Mouse (Mus musculus): ENCODE data around the gene Cdk5. TPM values are rescaled to one million over a fixed set of nuclear protein-coding genes. Genes with fewer than 3 reads are reported as not detected.

The Cdk5 gene
- polyA plus RNA-seq, 1 experiment = 76.7 TPM

DNA sequence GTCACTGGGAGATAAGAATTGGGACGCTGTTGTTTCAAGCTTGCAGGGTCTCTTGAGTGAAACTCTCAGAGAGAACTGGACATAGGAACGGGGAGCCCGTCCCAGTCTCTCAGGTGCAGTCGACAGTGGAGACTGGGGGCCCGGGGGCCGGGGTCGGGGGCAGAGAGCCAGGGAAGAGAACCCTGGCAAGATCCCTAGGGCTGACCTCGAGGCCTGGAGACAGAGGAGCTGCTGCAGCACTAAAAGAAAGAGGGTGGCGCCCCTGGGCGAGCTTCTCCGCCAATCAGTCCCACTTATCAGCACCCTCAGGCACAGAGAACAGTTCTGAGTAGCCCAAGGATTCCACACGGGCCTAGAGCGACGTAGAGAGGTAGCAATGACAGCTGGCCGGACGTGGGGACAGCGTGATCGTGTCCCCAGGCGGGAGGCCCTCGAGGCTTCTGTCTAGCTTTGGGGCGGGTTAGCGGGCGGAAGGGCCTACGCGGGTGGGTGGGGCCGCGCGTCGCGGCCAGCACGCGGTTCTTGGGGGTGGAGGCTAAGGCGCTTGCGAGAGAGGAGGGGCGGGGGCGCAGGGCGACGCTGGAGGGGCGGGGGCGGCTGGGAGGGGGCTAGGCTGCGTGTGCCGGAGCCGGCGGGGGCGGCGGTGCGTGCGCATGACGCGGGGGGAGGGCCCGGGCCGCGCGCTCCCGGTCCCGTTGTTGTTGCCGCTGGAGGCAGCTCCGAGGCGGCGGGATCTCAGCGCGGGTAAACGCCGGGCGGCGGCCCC, 28.1 kb upstream of the Cdk5 start:
- peaks cover 11% of the 10 kb centered on the region for H3K4me1 ChIP-seq (ENCODE audit: control insufficient read depth, insufficient read depth, low read length)
- peak overlapping the region; percentile 48 for H3K27ac ChIP-seq (ENCODE audit: insufficient read depth, low read length)
- TF ChIP-seq CTCF (IDR thresholded peaks at IDR 0.05; ENCODE audit: borderline replicate concordance, insufficient read depth, low read length) (no peak), POLR2A (IDR thresholded peaks at IDR 0.05; ENCODE audit: low read depth, low read length) (peak; percentile 83)
- peak overlapping the region; percentile 35 for H3K4me3 ChIP-seq (ENCODE audit: insufficient read depth, low read length)

DNA sequence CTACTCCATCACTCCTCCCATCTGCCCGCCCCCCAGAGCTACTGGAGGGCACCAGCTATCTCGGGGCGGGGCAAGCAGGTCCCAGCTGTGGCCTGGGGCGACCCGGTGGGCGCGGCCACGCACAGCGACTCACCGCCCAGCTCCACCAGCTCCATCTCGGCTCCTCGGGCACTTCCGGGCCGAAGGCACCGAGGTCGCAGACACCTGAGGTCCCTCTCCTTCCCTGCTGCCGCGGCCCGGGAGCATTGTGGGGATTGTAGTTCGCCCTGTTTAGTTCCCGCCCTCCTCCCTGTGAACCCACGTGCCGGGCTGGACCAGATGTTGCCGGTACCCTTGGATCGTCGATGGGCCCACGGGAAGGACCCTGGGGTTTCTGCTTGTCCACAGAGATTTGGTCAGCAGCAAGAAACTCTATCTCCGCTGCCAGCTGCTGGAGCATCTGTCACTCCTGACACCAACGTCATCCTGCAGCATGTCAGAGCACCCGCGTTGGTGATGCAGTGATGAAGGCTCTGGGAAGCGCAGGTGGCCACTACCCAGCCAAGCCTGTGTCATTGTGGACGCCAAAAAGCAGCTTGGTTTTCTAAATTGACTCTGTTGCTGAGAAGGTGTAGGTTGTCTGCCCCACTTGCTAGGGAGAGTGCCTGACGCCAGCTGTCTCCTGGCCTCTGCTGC, 24.4 kb upstream of the Cdk5 start, which contains the start of gene Tmub1:
Gene Tmub1 (minus strand): TSS at position 231 of the 675 bp plus-strand sequence.
- Histone ChIP-seq H3K4me1 (ENCODE audit: control insufficient read depth, insufficient read depth, low read length) (peaks cover 4% of the 10 kb centered on the region; the same call in 1 of the 2 replicates), H3K27ac (ENCODE audit: insufficient read depth, low read length) (no peak within 1 kb of the TSS), H3K4me3 (ENCODE audit: insufficient read depth, low read length) (peak within 1 kb of the TSS; percentile 43)
- TF ChIP-seq CTCF (IDR thresholded peaks at IDR 0.05; ENCODE audit: borderline replicate concordance, insufficient read depth, low read length) (no peak), POLR2A (IDR thresholded peaks at IDR 0.05; ENCODE audit: low read depth, low read length) (peak; percentile 22; the same call in 1 of the 2 replicates)

DNA sequence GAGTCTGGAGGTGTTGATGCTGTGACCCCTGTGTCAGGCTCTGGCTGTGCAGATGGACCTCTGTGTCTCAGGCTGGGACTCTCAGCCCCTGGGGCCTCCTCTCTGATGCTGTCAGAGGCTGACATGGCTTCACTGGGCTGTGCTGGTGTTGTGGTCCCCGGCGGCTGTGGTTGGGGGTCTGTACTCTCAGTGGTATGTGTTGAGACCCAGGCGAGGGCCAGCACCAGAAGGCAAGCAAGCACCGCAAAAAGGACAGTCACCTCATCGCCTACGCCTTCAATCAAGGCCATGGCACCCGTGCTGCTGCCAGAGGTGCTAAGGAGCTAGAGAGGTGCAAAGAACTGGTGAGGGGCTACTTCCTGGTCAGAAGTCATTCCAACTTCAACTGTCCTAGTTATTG, 23.3 kb upstream of the Cdk5 start:
- Histone ChIP-seq H3K27ac (ENCODE audit: insufficient read depth, low read length) (no peak overlapping the region), H3K4me1 (ENCODE audit: control insufficient read depth, insufficient read depth, low read length) (peaks cover 4% of the 10 kb centered on the region; the same call in 1 of the 2 replicates), H3K4me3 (ENCODE audit: insufficient read depth, low read length) (no peak overlapping the region)
- TF ChIP-seq POLR2A (IDR thresholded peaks at IDR 0.05; ENCODE audit: low read depth, low read length) (no peak), CTCF (IDR thresholded peaks at IDR 0.05; ENCODE audit: borderline replicate concordance, insufficient read depth, low read length) (no peak)

- H3K27ac ChIP-seq (ENCODE audit: insufficient read depth, low read length) = peak overlapping the region; percentile 28; the same call in 1 of the 2 replicates
- H3K4me1 ChIP-seq (ENCODE audit: control insufficient read depth, insufficient read depth, low read length) = peaks cover 4% of the 10 kb centered on the region; the same call in 1 of the 2 replicates
- TF ChIP-seq CTCF (IDR thresholded peaks at IDR 0.05; ENCODE audit: borderline replicate concordance, insufficient read depth, low read length) = no peak
- no peak for TF ChIP-seq POLR2A (IDR thresholded peaks at IDR 0.05; ENCODE audit: low read depth, low read length)
- peak overlapping the region; percentile 40 for H3K4me3 ChIP-seq (ENCODE audit: insufficient read depth, low read length)
Observed at GRCm38 (mm10) chr5:24445428-24446080, 22.2 kb upstream of the Cdk5 start.

GRCm38 (mm10) chr5:24444746-24445427, 21.6 kb upstream of the Cdk5 start, which contains the start of gene Fastk:
TSS of gene Fastk (minus strand) at chr5:24445287.
- TF ChIP-seq CTCF (IDR thresholded peaks at IDR 0.05; ENCODE audit: borderline replicate concordance, insufficient read depth, low read length) (no peak), POLR2A (IDR thresholded peaks at IDR 0.05; ENCODE audit: low read depth, low read length) (no peak; the same call in none of the 2 replicates)

DNA sequence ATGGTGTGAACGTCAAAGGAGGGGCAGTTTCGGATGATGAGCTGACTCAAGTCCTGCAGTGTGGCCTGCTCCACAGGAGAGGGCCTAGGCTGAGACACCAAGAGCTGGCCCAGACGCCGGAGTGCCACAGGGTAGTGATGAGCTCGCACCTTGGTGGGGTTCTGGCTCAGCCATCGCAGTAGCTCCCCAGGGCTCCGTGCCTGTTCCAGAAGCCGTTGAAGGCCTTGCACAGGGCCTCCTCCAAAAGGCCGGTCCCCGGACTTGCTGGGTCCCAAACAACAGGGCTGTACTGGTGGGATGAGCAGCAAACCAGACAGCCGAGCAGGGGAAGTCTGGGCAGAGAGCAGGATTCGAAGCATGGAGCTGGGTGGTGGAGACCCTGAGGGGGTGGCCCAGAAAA, 20.6 kb upstream of the Cdk5 start:
- Histone ChIP-seq H3K4me1 (ENCODE audit: control insufficient read depth, insufficient read depth, low read length) (peaks cover 4% of the 10 kb centered on the region; the same call in 1 of the 2 replicates), H3K27ac (ENCODE audit: insufficient read depth, low read length) (no peak overlapping the region), H3K4me3 (ENCODE audit: insufficient read depth, low read length) (peak overlapping the region; percentile 75)
- TF ChIP-seq POLR2A (IDR thresholded peaks at IDR 0.05; ENCODE audit: low read depth, low read length) = peak; percentile 19; the same call in 1 of the 2 replicates
- no peak for TF ChIP-seq CTCF (IDR thresholded peaks at IDR 0.05; ENCODE audit: borderline replicate concordance, insufficient read depth, low read length)

More at GRCm38 (mm10) chr5:24444746-24445427, 21.6 kb upstream of the Cdk5 start, which contains the start of gene Fastk:
- peak within 1 kb of the TSS; percentile 55 for H3K27ac ChIP-seq (ENCODE audit: insufficient read depth, low read length)
- peaks cover 4% of the 10 kb centered on the region; the same call in 1 of the 2 replicates for H3K4me1 ChIP-seq (ENCODE audit: control insufficient read depth, insufficient read depth, low read length)
- peak within 1 kb of the TSS; percentile 75 for H3K4me3 ChIP-seq (ENCODE audit: insufficient read depth, low read length)

DNA sequence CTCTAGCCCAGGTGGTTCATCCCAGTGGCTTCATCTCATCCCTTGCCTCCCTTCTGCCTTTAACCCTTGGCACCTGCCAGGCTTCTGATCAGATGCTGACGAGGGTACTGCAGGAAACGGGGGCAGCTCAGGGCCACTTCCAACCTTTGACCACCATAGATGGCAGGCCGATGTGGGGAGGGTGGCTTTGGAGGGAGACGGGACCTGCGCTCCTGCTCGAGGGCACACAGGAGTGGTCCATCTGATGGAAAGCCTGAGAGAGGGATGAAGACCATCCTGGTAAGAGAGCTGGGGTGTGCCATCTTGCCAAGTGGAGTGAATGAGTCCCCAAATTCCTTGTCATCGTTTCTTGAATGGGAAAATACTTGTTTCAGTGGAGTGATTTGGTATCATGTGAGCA, 19.9 kb upstream of the Cdk5 start:
- TF ChIP-seq POLR2A (IDR thresholded peaks at IDR 0.05; ENCODE audit: low read depth, low read length) (no peak; the same call in 1 of the 2 replicates), CTCF (IDR thresholded peaks at IDR 0.05; ENCODE audit: borderline replicate concordance, insufficient read depth, low read length) (no peak)
- H3K27ac ChIP-seq (ENCODE audit: insufficient read depth, low read length) = no peak overlapping the region
- H3K4me3 ChIP-seq (ENCODE audit: insufficient read depth, low read length) = no peak overlapping the region
- H3K4me1 ChIP-seq (ENCODE audit: control insufficient read depth, insufficient read depth, low read length) = peaks cover 4% of the 10 kb centered on the region; the same call in 1 of the 2 replicates

- no peak; the same call in 1 of the 2 replicates for TF ChIP-seq POLR2A (IDR thresholded peaks at IDR 0.05; ENCODE audit: low read depth, low read length)
- TF ChIP-seq CTCF (IDR thresholded peaks at IDR 0.05; ENCODE audit: borderline replicate concordance, insufficient read depth, low read length) = no peak
- no peak overlapping the region for H3K4me3 ChIP-seq (ENCODE audit: insufficient read depth, low read length)
- H3K27ac ChIP-seq (ENCODE audit: insufficient read depth, low read length) = no peak overlapping the region
- H3K4me1 ChIP-seq (ENCODE audit: control insufficient read depth, insufficient read depth, low read length) = peaks cover 4% of the 10 kb centered on the region; the same call in 1 of the 2 replicates
Observed at GRCm38 (mm10) chr5:24442029-24442428, 18.7 kb upstream of the Cdk5 start.

DNA sequence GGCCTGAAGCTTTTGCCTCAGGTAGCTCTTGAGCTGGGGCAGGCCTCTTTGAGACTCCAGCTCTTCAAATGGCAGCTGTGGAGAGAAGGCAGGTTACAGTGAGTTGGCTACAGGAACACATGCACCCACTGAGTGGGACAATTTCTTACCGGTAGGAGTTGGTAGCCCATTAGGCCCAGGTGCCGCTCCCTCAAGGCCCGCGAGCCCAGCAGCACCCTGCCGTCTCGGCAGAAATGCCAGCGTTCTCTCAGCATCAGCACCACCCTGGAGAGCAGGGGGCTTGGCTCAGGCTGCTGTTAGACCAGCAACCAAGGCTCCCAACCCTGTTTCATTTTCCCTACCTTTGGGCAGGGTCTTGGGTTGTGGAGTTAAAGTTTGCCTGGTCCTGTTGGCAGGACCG, 17.9 kb upstream of the Cdk5 start:
- Histone ChIP-seq H3K27ac (ENCODE audit: insufficient read depth, low read length) (no peak overlapping the region), H3K4me1 (ENCODE audit: control insufficient read depth, insufficient read depth, low read length) (peaks cover 4% of the 10 kb centered on the region; the same call in 1 of the 2 replicates), H3K4me3 (ENCODE audit: insufficient read depth, low read length) (no peak overlapping the region)
- TF ChIP-seq CTCF (IDR thresholded peaks at IDR 0.05; ENCODE audit: borderline replicate concordance, insufficient read depth, low read length) = no peak
- TF ChIP-seq POLR2A (IDR thresholded peaks at IDR 0.05; ENCODE audit: low read depth, low read length) = no peak
